Mouse (Mus musculus): ENCODE measurements around the gene Ccl20. TPM values are rescaled to one million over a fixed set of nuclear protein-coding genes. Genes with fewer than 3 reads are reported as not detected.
A peak's percentile ranks its signal among the peaks of the same experiment; 100 is the strongest.

Gene Ccl20
- polyA plus RNA-seq, 1 experiment from 2014 or later = not detected

- no peak for DNase-seq (ENCODE audit: low spot score)
- WGBS = 77% methylated on average over 3 of the region's 3 CpGs
- H3K36me3 ChIP-seq = no peaks in the 10 kb centered on the region
These were observed 33.7 kb downstream of the Ccl20 start for GRCm38 (mm10) chr1:83150227-83150626.

GRCm38 (mm10) chr1:83152961-83153360 lies 36.4 kb downstream of the Ccl20 start:
- WGBS = 94% methylated on average over 3 of the region's 3 CpGs
- DNase-seq (ENCODE audit: low spot score) = no peak
- no peaks in the 10 kb centered on the region for H3K36me3 ChIP-seq
- no peak overlapping the region for H3K27ac ChIP-seq (replicated peaks)
- H3K4me3 ChIP-seq = no peak overlapping the region
- H3K4me1 ChIP-seq = no peaks in the 10 kb centered on the region
- H3K9me3 ChIP-seq (replicated peaks) = no peaks in the 10 kb centered on the region
- H3K27me3 ChIP-seq (ENCODE audit: low read depth, poor library complexity, severe bottlenecking) = no peaks in the 10 kb centered on the region

More at GRCm38 (mm10) chr1:83150227-83150626, 33.7 kb downstream of the Ccl20 start:
- H3K9me3 ChIP-seq (replicated peaks) = no peaks in the 10 kb centered on the region
- H3K4me3 ChIP-seq = no peak overlapping the region
- H3K27me3 ChIP-seq (ENCODE audit: low read depth, poor library complexity, severe bottlenecking) = no peaks in the 10 kb centered on the region
- no peak overlapping the region for H3K27ac ChIP-seq (replicated peaks)
- H3K4me1 ChIP-seq = no peaks in the 10 kb centered on the region

GRCm38 (mm10) chr1:83156876-83157275 lies 40.3 kb downstream of the Ccl20 start:
- Histone ChIP-seq H3K4me1 (peaks cover 9% of the 10 kb centered on the region; the same call in 1 of the 2 replicates), H3K27ac (replicated peaks) (no peak overlapping the region), H3K27me3 (ENCODE audit: low read depth, poor library complexity, severe bottlenecking) (no peaks in the 10 kb centered on the region), H3K4me3 (no peak overlapping the region), H3K9me3 (replicated peaks) (no peaks in the 10 kb centered on the region), H3K36me3 (no peaks in the 10 kb centered on the region)
- no peak for DNase-seq (ENCODE audit: low spot score)
- 74% methylated on average over 1 of the region's 1 CpGs for WGBS

GRCm38 (mm10) chr1:83159603-83160002 lies 43.0 kb downstream of the Ccl20 start, which contains the start of gene Daw1:
Daw1 (plus strand) TSS chr1:83159752.
- peak; percentile 86 for DNase-seq (ENCODE audit: low spot score)
- no peaks in the 10 kb centered on the region for H3K9me3 ChIP-seq (replicated peaks)
- peak within 1 kb of the TSS; percentile 78 for H3K27ac ChIP-seq (replicated peaks)
- peaks cover 9% of the 10 kb centered on the region; the same call in 1 of the 2 replicates for H3K4me1 ChIP-seq
- peak within 1 kb of the TSS; percentile 65 for H3K4me3 ChIP-seq
- no peaks in the 10 kb centered on the region for H3K36me3 ChIP-seq
- no peaks in the 10 kb centered on the region for H3K27me3 ChIP-seq (ENCODE audit: low read depth, poor library complexity, severe bottlenecking)
- WGBS = 1% methylated on average over 16 of the region's 16 CpGs

- Histone ChIP-seq H3K4me1 (peaks cover 9% of the 10 kb centered on the region; the same call in 1 of the 2 replicates), H3K27me3 (ENCODE audit: low read depth, poor library complexity, severe bottlenecking) (no peaks in the 10 kb centered on the region), H3K27ac (replicated peaks) (no peak overlapping the region), H3K36me3 (no peaks in the 10 kb centered on the region), H3K4me3 (no peak overlapping the region), H3K9me3 (replicated peaks) (no peaks in the 10 kb centered on the region)
- 84% methylated on average over 3 of the region's 3 CpGs for WGBS
- DNase-seq (ENCODE audit: low spot score) = no peak
These were observed 45.1 kb downstream of the Ccl20 start for GRCm38 (mm10) chr1:83161658-83162057.

- Histone ChIP-seq H3K4me1 (peaks cover 9% of the 10 kb centered on the region; the same call in 1 of the 2 replicates), H3K9me3 (replicated peaks) (no peaks in the 10 kb centered on the region), H3K27me3 (ENCODE audit: low read depth, poor library complexity, severe bottlenecking) (no peaks in the 10 kb centered on the region), H3K4me3 (no peak overlapping the region), H3K27ac (replicated peaks) (no peak overlapping the region), H3K36me3 (no peaks in the 10 kb centered on the region)
- no peak for DNase-seq (ENCODE audit: low spot score)
- 98% methylated on average over 3 of the region's 3 CpGs for WGBS
These were observed 47.5 kb downstream of the Ccl20 start for GRCm38 (mm10) chr1:83164027-83164426.

Other genes with a start within 250 kb of the Ccl20 start
- 0.17 and 0.44 TPM in 2 replicates for gene A030005L19Rik, start 203.4 kb upstream of the Ccl20 start, polyA plus RNA-seq (2016; fragmentation: Nextera tagmentation; extraction: Ambion mirVana)
- not detected in 2 replicates for gene A030014E15Rik, start 191.8 kb upstream of the Ccl20 start, polyA plus RNA-seq (2016; fragmentation: Nextera tagmentation; extraction: Ambion mirVana)
- not detected in 2 replicates for gene Gm6217, start 185.4 kb upstream of the Ccl20 start, polyA plus RNA-seq (2016; fragmentation: Nextera tagmentation; extraction: Ambion mirVana)
- not detected in 2 replicates for gene A030003K21Rik, start 173.4 kb upstream of the Ccl20 start, polyA plus RNA-seq (2016; fragmentation: Nextera tagmentation; extraction: Ambion mirVana)
- gene Gm7544, start 160.8 kb upstream of the Ccl20 start, polyA plus RNA-seq (2016; fragmentation: Nextera tagmentation; extraction: Ambion mirVana) = not detected in 2 replicates
- not detected in 2 replicates for gene Gm47955, start 156.5 kb upstream of the Ccl20 start, polyA plus RNA-seq (2016; fragmentation: Nextera tagmentation; extraction: Ambion mirVana)
- gene Gm47959, start 116.2 kb upstream of the Ccl20 start, polyA plus RNA-seq (2016; fragmentation: Nextera tagmentation; extraction: Ambion mirVana) = not detected in 2 replicates
- 0.31 and 0.48 TPM in 2 replicates for gene Slc19a3, start 78.3 kb upstream of the Ccl20 start, polyA plus RNA-seq (2016; fragmentation: Nextera tagmentation; extraction: Ambion mirVana)
- not detected in 2 replicates for gene Krtap28-10, start 74.3 kb upstream of the Ccl20 start, polyA plus RNA-seq (2016; fragmentation: Nextera tagmentation; extraction: Ambion mirVana)
- gene Gm47969, start 71.8 kb upstream of the Ccl20 start, polyA plus RNA-seq (2016; fragmentation: Nextera tagmentation; extraction: Ambion mirVana) = not detected in 2 replicates
- not detected in 2 replicates for gene A030005K14Rik, start 57.4 kb upstream of the Ccl20 start, polyA plus RNA-seq (2016; fragmentation: Nextera tagmentation; extraction: Ambion mirVana)
- not detected in 2 replicates for gene Krtap28-13, start 55.8 kb upstream of the Ccl20 start, polyA plus RNA-seq (2016; fragmentation: Nextera tagmentation; extraction: Ambion mirVana)
- gene Daw1, start 43.0 kb downstream of the Ccl20 start, polyA plus RNA-seq (2016; fragmentation: Nextera tagmentation; extraction: Ambion mirVana) = 0.11 and 0.21 TPM in 2 replicates